20 mouse cellular contexts compared by ENCODE assay signal in the genomic region with DNA sequence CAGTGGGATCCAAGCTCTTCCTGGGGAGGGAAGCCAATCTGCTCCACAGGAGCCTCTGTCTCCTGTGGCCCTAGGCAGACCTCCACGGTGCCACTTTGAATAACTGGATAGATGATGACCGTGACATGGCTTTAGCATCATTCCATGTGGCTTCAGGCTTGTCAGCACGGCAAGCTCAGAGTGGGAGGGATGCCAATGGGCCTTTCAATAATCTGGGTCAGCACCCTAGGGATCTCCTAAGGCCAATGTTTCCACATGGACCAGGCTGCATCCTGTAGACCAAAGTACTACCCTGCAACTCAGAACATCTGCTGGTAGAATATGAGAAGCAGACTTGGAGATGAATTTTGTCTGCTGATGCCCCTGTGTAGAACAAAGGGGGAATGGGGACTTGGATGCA.
A peak's percentile ranks its signal among the peaks of the same experiment; 100 is the strongest.
DNase-seq lines count a peak whose midpoint lies in the region; ATAC-seq lines count a peak whose summit lies in the region.
"Had no signal": no experiment of that assay in that cellular context is flagged by ENCODE, and none has a peak within 500 bp of the region (broad histone marks: within the 10 kb centered on the region; RNA-seq: fewer than 3 reads in every experiment).

No protein-coding gene starts in this region.

- no peak overlapping the region for H3K4me3 ChIP-seq in heart, embryonic 12.5 days
- H3K4me3 ChIP-seq: forebrain, embryonic 15.5 days; limb, embryonic 10.5 days; liver, embryonic 13.5 days; megakaryocyte, embryonic 14.5 days; myocyte had no signal

- H3K27me3 ChIP-seq in heart, embryonic 12.5 days (replicated peaks) = no peaks in the 10 kb centered on the region
- H3K27me3 ChIP-seq: forebrain, embryonic 15.5 days; liver, embryonic 13.5 days; megakaryocyte, embryonic 14.5 days had no signal

- WGBS in heart, embryonic 12.5 days = 86% methylated on average over 3 of the region's 3 CpGs

- H3K4me1 ChIP-seq in heart, embryonic 12.5 days (replicated peaks) = peaks cover 16% of the 10 kb centered on the region
- H3K4me1 ChIP-seq: forebrain, embryonic 15.5 days; limb, embryonic 10.5 days; liver, embryonic 13.5 days; megakaryocyte, embryonic 14.5 days had no signal

- H3K9ac ChIP-seq in heart, embryonic 12.5 days = no peak overlapping the region
- H3K9ac ChIP-seq: forebrain, embryonic 15.5 days; hindbrain, embryonic 14.5 days; liver, embryonic 13.5 days had no signal

- intact Hi-C loops in gastrocnemius, postnatal 36 days (cut with DNase I) = no loop called here

- H3K9me3 ChIP-seq in heart, embryonic 12.5 days (replicated peaks) = peaks cover 24% of the 10 kb centered on the region
- H3K9me3 ChIP-seq: limb, embryonic 10.5 days had no signal

- peak; percentile 94 for DNase-seq in heart, adult 11 months
- DNase-seq in MN1 (ENCODE audit: low spot score) = peak; percentile 60
- peak; percentile 78 to 79 for DNase-seq in cerebellum, postnatal 10 days
- peak; percentile 15 to 34 for DNase-seq in gastrocnemius, postnatal 36 days
- DNase-seq in right cerebral cortex, postnatal 14 days = no peak
- DNase-seq in adipocyte (ENCODE audit: low spot score) = no peak
- no peak for DNase-seq in kidney, postnatal 14 days
- DNase-seq: adrenal gland, postnatal 25 days; embryo, embryonic 11 days; kidney, adult 11 months; kidney, postnatal 36 days; liver, embryonic 13.5 days; right cerebral cortex, postnatal 25 days had no signal

- no peak overlapping the region for H3K27ac ChIP-seq in heart, embryonic 12.5 days (ENCODE audit: poor library complexity, severe bottlenecking)
- H3K27ac ChIP-seq: forebrain, embryonic 15.5 days; hindbrain, embryonic 14.5 days; limb, embryonic 10.5 days; liver, embryonic 13.5 days had no signal

- ATAC-seq in heart, embryonic 12.5 days (ENCODE audit: insufficient number of reproducible peaks, low FRiP score) = no peak
- ATAC-seq: CD4-positive, CD25-positive, alpha-beta regulatory T cell, adult 4 months; forebrain, embryonic 15.5 days had no signal

- peaks cover 7% of the 10 kb centered on the region; the same call in 1 of the 2 replicates for H3K36me3 ChIP-seq in heart, embryonic 12.5 days
- H3K36me3 ChIP-seq: limb, embryonic 10.5 days; liver, embryonic 13.5 days had no signal

- H3K4me2 ChIP-seq in heart, embryonic 12.5 days = no peak overlapping the region
- H3K4me2 ChIP-seq: forebrain, embryonic 15.5 days; hindbrain, embryonic 14.5 days; liver, embryonic 13.5 days had no signal

Comparison
In these comparisons a context has a peak if more than half of its experiments do, and no peak if none do; other contexts are left out.
1. DNase-seq: peak in heart, adult 11 months (single experiment), MN1 (single experiment), cerebellum, postnatal 10 days (2 of 2) and gastrocnemius, postnatal 36 days (2 of 2); none in right cerebral cortex, postnatal 14 days (single experiment), adipocyte (single experiment) and kidney, postnatal 14 days (single experiment).